Mouse (Mus musculus) liver, adult 2 months (tissue): ENCODE results near the gene Dad1.

Source experiments
- CTCF ChIP-seq: fragments of 200-500 bp; IDR thresholded peaks from 2 replicates; pipeline ENCODE4 v1.5.1; 2011; ENCODE audit warnings: low read depth, low read length, control low read depth
- POLR2A ChIP-seq: fragments of 200-500 bp; IDR thresholded peaks from 2 replicates; pipeline ENCODE4 v1.6.1; 2011; ENCODE audit warnings: low read length, control low read depth; ENCODE audit not compliant: insufficient read depth; ENCODE audit errors: extremely low read depth

GRCm38 (mm10) chr14:54224484-54225467, 29.1 kb downstream of the Dad1 start:
- TF ChIP-seq CTCF (no peak), POLR2A (no peak)
